Mouse (Mus musculus) cerebellum, postnatal 25 days (tissue): Measurements from ENCODE around the gene 2310007B03Rik.
"Not testable (repeated sequence)": the region's sequence is repeated elsewhere in the genome, so short reads cannot be mapped to it uniquely, and the experiment has no call there.

Experiments used
- DNase-seq, 2 experiments: peaks; one replicate each; pipeline ENCODE4 v3.0.0; 2021; ENCODE audit warnings: mixed read lengths in 2 of 2

Gene 2310007B03Rik

GRCm38 (mm10) chr1:93160501-93161133 is at the start of gene 2310007B03Rik:
Gene 2310007B03Rik (minus strand): TSS chr1:93160948.
- DNase-seq: no peak

DNA sequence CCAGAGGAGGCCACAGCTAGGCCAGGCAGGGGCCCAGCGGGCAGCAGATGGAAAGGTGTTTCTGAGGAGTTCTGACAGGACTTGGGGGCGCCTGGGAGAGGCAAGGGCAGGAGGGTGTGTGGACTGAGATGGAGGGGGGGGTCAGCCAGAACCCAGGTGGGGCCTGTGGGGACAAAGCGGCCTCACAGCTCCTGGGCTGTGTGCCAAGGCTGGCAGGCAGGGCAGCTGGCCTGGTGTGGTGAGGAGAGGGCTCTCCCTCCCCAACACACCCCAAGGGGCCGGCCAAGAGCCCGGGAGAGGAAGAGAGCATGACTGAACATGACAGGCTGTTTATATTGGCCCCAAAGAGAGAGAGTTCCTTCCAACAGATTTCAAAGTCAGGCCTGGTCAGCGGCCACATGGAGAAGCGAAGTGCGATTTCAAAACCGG is 49.5 kb upstream of the 2310007B03Rik start:
- peak; percentile 32 to 60 for DNase-seq

- DNase-seq: no peak
These were observed 46.9 kb upstream of the 2310007B03Rik start for GRCm38 (mm10) chr1:93207536-93208064.

DNA sequence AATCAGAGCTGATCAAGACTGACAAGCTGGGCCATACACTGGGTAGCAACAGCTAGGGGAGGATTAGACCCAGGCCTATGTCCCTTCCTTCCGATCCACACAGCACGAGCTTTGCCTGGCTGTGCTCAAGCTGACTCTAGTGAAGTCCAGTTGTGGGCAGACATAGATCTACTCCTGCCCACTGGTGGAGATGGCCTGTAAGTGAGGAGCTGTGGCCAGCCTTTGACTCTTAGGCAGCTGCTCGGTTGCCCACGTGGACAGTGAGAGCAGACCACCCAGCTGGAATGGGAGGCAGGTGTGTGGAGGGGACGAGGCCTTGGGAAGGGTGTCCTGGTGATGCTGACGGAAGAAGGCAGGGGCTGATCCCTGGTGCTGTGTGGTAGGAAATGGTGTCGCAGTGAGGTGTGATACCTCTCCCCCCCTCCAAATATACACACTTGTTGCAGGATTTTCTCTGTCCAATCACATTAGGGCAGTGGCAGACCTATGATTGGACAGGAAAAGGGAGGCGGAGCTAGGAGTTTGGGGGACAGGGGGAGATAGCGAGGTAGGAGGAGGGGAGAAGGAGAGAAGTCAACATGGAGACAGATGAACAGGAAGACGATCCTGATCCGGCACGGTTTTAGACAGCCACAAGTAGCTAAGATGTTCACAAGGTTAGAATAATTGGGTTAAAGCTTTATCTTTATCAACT is 45.7 kb upstream of the 2310007B03Rik start:
- no peak for DNase-seq

DNA sequence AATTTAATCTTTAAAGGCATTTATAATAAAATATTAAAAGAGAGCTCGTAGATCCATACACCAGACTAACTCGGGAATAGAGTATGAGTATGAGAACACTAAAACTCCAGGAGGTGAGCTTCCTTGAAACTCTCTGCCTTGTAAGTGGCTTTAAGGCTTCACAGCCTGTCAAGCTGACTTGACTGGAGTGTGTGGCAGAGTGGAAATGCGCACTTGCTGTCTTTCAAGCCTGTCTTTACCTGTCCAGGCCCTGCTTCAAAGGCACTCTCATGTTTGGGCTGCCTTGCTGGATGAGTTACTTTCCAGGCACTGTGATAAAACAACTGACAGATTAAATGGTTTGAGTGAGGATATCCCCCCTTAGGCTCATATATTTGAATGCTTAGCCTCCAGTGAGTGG is 37.2 kb upstream of the 2310007B03Rik start:
- DNase-seq: no peak

DNA sequence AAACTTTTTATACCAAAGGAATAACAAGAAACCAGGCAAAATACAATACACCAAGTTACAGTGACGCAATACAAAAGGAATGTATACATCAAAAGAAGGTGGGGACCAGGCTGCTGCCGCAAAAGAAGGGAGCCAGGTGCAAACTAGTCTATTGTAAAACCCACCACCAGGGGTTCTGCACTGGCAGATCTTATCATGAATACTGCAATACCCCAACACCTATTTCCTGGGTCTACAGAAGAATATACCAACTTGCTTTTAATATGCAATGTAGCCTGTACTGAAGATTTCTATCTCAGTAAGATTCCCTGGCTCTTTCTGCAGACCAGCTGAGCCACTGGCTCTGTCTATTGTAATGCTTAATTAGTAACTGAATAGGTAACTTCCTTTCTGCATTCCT is 36.7 kb upstream of the 2310007B03Rik start:
- DNase-seq: not testable (repeated sequence)

DNA sequence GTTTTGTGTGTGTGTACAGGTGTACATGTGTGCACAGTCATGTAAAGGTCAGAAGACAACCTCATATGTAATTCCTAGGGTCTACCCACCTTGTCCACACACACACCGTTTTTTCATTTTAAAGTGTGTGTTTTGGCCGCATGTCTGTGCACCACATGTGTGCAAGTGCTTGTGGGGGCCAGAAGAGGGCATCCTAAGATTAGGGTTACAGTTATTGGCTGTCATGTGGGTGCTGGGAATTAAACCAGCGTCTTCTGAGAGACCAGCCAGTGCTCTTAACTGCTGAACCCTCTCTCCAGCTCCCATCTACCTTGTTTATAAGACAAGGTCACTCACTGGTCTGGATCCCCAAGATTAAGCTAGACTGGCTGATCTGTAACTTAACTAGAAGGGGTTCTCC is 34.2 kb upstream of the 2310007B03Rik start:
- DNase-seq: no peak

DNA sequence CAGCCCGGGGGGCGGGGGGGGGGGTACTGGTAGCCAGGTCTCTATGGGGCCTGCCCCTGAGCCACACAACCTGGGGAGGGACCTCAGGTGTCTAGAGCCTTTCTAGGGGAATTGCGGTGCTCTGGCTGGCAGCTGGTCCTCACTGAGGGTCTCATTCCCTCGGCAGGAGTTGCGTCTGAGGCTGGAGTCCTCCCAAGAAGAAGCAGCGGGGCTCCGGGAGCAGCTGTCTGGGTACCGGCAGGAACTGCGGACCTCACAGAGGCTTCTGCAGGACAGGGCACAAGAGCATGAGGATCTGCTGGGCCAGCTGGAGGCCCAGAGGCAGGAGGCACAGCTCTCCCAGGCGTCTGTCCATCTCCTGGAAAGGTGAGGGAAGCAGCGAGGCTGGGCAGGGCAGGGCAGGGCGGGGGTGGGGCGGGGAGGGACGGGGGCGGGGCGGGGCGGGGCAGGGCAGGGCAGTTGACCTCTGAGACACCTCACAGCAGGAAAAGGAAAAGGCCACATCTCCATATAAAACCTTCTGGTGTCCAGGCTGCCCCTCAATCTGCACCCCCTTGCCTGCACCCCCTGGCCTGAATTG is 30.1 kb upstream of the 2310007B03Rik start:
- DNase-seq: no peak

- peak; percentile 27 to 51 for DNase-seq
These were observed 23.5 kb upstream of the 2310007B03Rik start for GRCm38 (mm10) chr1:93184071-93184828.

DNA sequence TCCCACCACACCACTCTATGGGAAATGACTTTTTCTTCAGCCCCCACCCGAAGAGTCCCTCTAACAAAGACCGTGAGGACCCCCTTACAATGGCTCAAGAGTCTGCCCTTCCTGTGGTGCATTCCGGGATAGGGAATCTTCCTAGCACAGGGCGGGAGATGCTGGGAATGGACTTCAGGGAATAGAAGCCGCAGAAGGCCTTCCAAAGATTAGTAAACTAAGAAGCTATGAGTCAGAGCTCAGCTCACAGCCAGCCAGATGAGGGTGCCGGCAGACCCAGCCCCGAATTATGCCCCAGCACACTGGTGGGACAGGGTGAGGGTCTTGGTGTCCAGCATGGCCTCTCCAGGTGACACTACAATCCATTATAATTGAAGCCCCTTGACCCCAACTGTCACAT is 21.5 kb upstream of the 2310007B03Rik start:
- DNase-seq: no peak

GRCm38 (mm10) chr1:93176525-93177332 is 16.0 kb upstream of the 2310007B03Rik start:
- DNase-seq: peak in 1 of 2 experiments; percentile 49

DNA sequence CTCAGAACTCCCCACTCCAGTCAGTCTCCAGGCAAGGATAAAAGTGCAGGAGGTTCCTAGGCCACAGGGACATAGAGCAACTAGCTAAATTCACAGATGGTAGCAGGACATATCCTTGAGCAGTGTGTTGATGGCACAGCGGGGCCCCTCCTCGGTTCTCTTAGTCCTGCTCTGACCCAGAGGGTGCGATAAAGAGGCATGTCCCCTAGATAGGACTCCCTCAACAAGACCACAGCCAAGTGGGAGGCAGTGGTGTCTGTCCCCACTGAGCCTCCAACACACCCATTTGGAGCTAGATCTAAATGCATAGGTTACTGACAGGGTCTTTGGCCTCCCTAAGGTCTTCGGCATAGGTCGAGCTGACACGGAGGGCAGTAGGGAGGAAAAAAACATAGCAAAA is 15.1 kb upstream of the 2310007B03Rik start:
- no peak for DNase-seq

DNA sequence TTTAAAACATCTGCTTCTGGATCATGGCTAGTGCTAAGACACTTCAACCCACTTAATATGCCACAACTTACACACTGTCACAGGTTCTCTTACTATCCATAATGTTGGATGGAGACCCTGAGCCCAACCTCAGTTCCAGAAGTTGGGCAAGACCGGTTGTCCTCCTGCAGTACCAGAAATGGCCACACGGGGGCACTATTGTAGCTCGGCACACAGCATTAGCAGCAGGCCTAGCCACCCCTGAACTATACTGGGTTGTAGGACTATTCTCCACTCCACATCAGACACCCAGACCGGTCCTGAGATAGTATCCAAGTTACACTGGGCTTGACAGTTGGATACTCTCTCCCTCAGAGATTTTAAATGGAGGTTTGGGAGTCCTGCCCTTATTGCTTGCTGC is 13.7 kb upstream of the 2310007B03Rik start:
- DNase-seq: peak; percentile 86 to 90

- no peak for DNase-seq
These were observed 12.9 kb upstream of the 2310007B03Rik start for GRCm38 (mm10) chr1:93173665-93174064.

GRCm38 (mm10) chr1:93168295-93168775 is 7.6 kb upstream of the 2310007B03Rik start, which contains the start of gene Crocc2:
Gene Crocc2 (plus strand): TSS chr1:93168725.
- no peak for DNase-seq

DNA sequence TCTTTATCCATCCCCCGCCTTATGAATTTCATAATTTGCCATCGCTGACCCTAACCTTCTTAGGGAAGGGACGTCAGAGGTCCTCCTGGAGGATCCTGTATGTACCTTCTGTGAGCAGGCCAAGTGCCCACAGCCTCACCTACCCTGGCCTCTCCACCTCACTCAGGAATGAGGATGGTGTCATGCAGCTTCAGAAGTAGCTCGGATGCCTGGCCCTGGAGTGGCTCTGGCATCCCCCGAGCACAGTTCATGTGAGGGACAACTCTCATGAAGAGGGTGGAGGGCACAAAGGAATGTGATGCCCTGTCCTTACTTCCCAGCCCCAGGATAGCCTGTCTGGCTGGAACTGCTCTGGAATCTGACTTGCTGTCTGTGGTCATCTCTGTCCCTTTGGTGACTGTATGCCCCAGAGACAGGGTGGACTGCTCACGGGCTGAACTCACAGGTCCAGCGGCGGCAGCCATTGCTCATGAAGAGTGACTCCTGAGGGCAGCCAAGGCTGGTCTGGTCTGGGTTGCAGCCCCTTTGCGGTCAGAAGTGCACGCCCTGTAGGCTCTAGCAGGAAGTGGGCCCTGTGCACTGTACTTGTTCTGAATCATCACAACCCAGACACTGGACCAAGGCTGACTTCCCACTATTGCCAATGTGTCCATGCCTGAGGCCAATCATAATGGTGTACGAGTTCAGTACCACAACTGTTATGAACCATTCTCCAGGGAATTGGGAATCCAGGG is 5.8 kb upstream of the 2310007B03Rik start:
- DNase-seq: no peak

GRCm38 (mm10) chr1:93165447-93165846 is 4.7 kb upstream of the 2310007B03Rik start:
- DNase-seq: no peak

DNA sequence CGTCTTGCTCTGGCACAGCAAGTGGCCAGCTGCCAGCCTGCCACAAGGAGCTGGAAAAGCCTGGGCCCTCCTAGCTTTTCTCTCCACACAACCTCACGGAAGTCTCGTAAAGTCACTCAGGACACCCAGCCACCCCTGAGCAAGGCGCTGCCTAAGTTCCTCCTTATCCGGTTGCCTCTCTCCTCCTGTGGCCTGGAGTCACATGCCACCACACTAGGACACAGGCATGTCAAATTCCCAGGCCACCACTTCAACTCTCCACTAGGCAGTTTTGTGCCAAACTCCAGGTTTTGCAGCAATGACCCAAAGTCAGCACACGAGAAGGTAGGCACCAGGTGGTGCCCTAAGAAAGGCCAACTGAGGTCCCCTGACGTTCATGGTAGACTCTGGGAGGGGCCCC is 1.8 kb upstream of the 2310007B03Rik start:
- DNase-seq: no peak

- no peak for DNase-seq
These were observed 1.2 kb upstream of the 2310007B03Rik start for GRCm38 (mm10) chr1:93161921-93162320.

DNA sequence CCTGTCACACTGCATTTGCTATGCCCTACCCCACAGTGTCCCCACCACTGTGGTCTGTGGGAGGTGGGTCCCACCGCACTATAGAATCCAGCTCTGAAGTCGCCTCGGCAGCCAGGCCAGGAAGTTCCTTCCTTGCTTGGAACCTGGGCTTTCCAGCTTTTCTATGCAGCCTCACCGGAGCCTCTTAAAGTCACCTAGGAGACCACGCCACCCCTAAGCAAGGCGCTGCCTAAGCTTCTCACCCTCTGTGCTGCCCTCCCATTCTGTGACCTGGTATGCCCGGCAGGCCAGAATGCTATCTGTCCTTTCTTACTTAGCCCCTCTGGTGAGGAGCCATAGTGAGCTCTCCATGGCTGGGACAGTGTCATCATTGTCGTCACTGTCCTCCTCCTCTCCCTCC is 602 bp upstream of the 2310007B03Rik start:
- DNase-seq: no peak
